Mouse (Mus musculus) CH12.LX (cell line): ENCODE data around the gene Mvb12b. TPM values are rescaled to one million over a fixed set of nuclear protein-coding genes. Genes with fewer than 3 reads are reported as not detected.

Source experiments
- DNase-seq: peaks from one replicate; pipeline ENCODE4 v3.0.0-alpha.2; 2013; ENCODE audit errors: extremely low read depth
- H3K27ac ChIP-seq: 2 replicates; pipeline ENCODE4 v1.5.1; 2012; ENCODE audit warnings: low read depth, mild to moderate bottlenecking, control low read depth, moderate library complexity; ENCODE audit not compliant: insufficient read depth
- H3K27me3 ChIP-seq: replicated peaks from 2 replicates; pipeline ENCODE3; 2012; ENCODE audit warnings: inconsistent platforms
- H3K36me3 ChIP-seq, 2 experiments: replicated peaks in 1 of 2; 2 replicates each; pipeline versions ENCODE3 to v1.6.1; 2012; ENCODE audit warnings: inconsistent platforms in 1 of 2, low read length in 1 of 2, mild to moderate bottlenecking in 1 of 2, mixed read lengths in 1 of 2, moderate library complexity in 1 of 2; ENCODE audit not compliant: control insufficient read depth in 1 of 2, insufficient read depth in 1 of 2
- H3K4me1 ChIP-seq, 2 experiments: 2 replicates each; pipeline ENCODE4 v1.6.1; 2012; ENCODE audit warnings: inconsistent platforms in 1 of 2, moderate library complexity in 1 of 2; ENCODE audit not compliant: insufficient read depth in 2 of 2, control insufficient read depth in 1 of 2
- H3K4me2 ChIP-seq: 2 replicates; pipeline ENCODE4 v1.6.1; 2012; ENCODE audit warnings: low read depth, mild to moderate bottlenecking, control low read depth; ENCODE audit not compliant: poor library complexity, insufficient read depth, severe bottlenecking
- H3K4me3 ChIP-seq, 3 experiments: fragments of 150-350 bp in 1 of 3; sonication (generic) in 1 of 3; replicated peaks in 1 of 3; 2 replicates each; pipeline versions ENCODE3 to v1.5.1; 2011 to 2012; ENCODE audit warnings: low read depth in 2 of 3, low read length in 2 of 3, mild to moderate bottlenecking in 2 of 3, moderate library complexity in 2 of 3, control low read depth in 1 of 3, improper control_type of control experiment in 1 of 3, inconsistent platforms in 1 of 3, mixed read lengths in 1 of 3; ENCODE audit not compliant: poor library complexity in 1 of 3
- H3K79me2 ChIP-seq: replicated peaks from 2 replicates; pipeline ENCODE4 v1.6.1; 2012; ENCODE audit warnings: mild to moderate bottlenecking, moderate library complexity; ENCODE audit not compliant: control insufficient read depth, poor library complexity, insufficient read depth, severe bottlenecking; ENCODE audit errors: extremely low read depth
- H3K9ac ChIP-seq: 2 replicates; pipeline ENCODE4 v1.6.1; 2012; ENCODE audit warnings: low read depth, mild to moderate bottlenecking, control low read depth, moderate library complexity; ENCODE audit not compliant: insufficient read depth
- H3K9me3 ChIP-seq: replicated peaks from 2 replicates; pipeline ENCODE3; 2012; ENCODE audit warnings: low read length, inconsistent platforms, mixed read lengths
- CHD1 ChIP-seq: IDR thresholded peaks from 2 replicates; pipeline ENCODE4 v1.6.1; 2012; ENCODE audit warnings: low read depth, low read length, improper control_type of control experiment, inconsistent platforms
- CHD2 ChIP-seq: IDR thresholded peaks from 2 replicates; pipeline ENCODE4 v1.6.1; 2011; ENCODE audit warnings: low read length, improper control_type of control experiment
- CTCF ChIP-seq, 2 experiments: IDR thresholded peaks in 1 of 2; conservative IDR thresholded peaks in 1 of 2; 2 replicates each; pipeline ENCODE4 v1.5.1; 2011 to 2012; ENCODE audit warnings: low read depth in 2 of 2, low read length in 2 of 2, improper control_type of control experiment in 1 of 2, inconsistent platforms in 1 of 2, mild to moderate bottlenecking in 1 of 2, moderate library complexity in 1 of 2
- EP300 ChIP-seq: IDR thresholded peaks from 2 replicates; pipeline ENCODE4 v1.6.1; 2011; ENCODE audit warnings: low read length, improper control_type of control experiment
- GABPA ChIP-seq: IDR thresholded peaks from 2 replicates; pipeline ENCODE4 v1.6.1; 2012; ENCODE audit warnings: low read depth, low read length, improper control_type of control experiment, inconsistent platforms; ENCODE audit not compliant: insufficient replicate concordance
- JUN ChIP-seq: IDR thresholded peaks from 2 replicates; pipeline ENCODE4 v1.6.1; 2011; ENCODE audit warnings: low read depth, mild to moderate bottlenecking, low read length, improper control_type of control experiment, moderate library complexity; ENCODE audit not compliant: insufficient read depth
- MAX ChIP-seq: IDR thresholded peaks from 2 replicates; pipeline ENCODE4 v1.6.1; 2011; ENCODE audit warnings: low read length, improper control_type of control experiment
- MAZ ChIP-seq: IDR thresholded peaks from 2 replicates; pipeline ENCODE4 v1.6.1; 2012; ENCODE audit warnings: low read depth, mild to moderate bottlenecking, inconsistent platforms, low read length, improper control_type of control experiment, moderate library complexity
- NRF1 ChIP-seq: IDR thresholded peaks from 2 replicates; pipeline ENCODE4 v1.6.1; 2014; ENCODE audit warnings: low read depth, mild to moderate bottlenecking, inconsistent platforms, low read length, improper control_type of control experiment, moderate library complexity
- POLR2A ChIP-seq: IDR thresholded peaks from 2 replicates; pipeline ENCODE4 v1.6.1; 2011; ENCODE audit warnings: low read depth, mild to moderate bottlenecking, improper control_type of control experiment, low read length
- POLR2AphosphoS2 ChIP-seq: IDR thresholded peaks from 2 replicates; pipeline ENCODE4 v1.6.1; 2011; ENCODE audit warnings: low read depth, low read length, improper control_type of control experiment
- ZC3H11A ChIP-seq: IDR thresholded peaks from 2 replicates; pipeline ENCODE4 v1.6.1; 2012; ENCODE audit warnings: low read depth, mild to moderate bottlenecking, inconsistent platforms, low read length, improper control_type of control experiment
- ZMIZ1 ChIP-seq: IDR thresholded peaks from 2 replicates; pipeline ENCODE4 v1.6.1; 2012; ENCODE audit warnings: low read depth, mild to moderate bottlenecking, inconsistent platforms, low read length, improper control_type of control experiment
- ZNF384 ChIP-seq: IDR thresholded peaks from 2 replicates; pipeline ENCODE4 v1.6.1; 2012; ENCODE audit warnings: low read depth, low read length, improper control_type of control experiment, inconsistent platforms
- dilution Hi-C: fragments of 300-500 bp; cut with MboI; formaldehyde crosslinking; loops from 2 replicates; pipeline ENCODE4 v1.14.3; 2020; ENCODE audit warnings: low sequenced_read_pairs; ENCODE audit not compliant: extremely low pct_unique_long_range_greater_than_20kb, extremely low pct_ligation_motif_present
- in situ Hi-C: fragments of 300-500 bp; cut with MboI; formaldehyde crosslinking; loops from 3 replicates; pipeline ENCODE4 v1.14.3; 2019; ENCODE audit warnings: low sequenced_read_pairs, low pct_ligation_motif_present, low pct_unique_long_range_greater_than_20kb, mixed read lengths
- polyA plus RNA-seq: library from polyadenylated mRNA; unstranded; fragments of >175 nt; gene quantifications from 2 replicates; pipeline ENCODE4 v1.2.1, GENCODE M21; 2012; ENCODE audit warnings: low read depth; ENCODE audit not compliant: insufficient read length
- total RNA-seq, 2 experiments: library from RNA; depleted of rRNA; stranded (reverse); fragments of 300-350 nt in 1 of 2; fragments of >200 nt in 1 of 2; gene quantifications; 2 replicates each; pipeline ENCODE4 v1.2.3; 2012 to 2014

Mvb12b gene
- total and polyA plus RNA-seq, 3 experiments = 3.0 to 16.7 (median 5.3) TPM

DNA sequence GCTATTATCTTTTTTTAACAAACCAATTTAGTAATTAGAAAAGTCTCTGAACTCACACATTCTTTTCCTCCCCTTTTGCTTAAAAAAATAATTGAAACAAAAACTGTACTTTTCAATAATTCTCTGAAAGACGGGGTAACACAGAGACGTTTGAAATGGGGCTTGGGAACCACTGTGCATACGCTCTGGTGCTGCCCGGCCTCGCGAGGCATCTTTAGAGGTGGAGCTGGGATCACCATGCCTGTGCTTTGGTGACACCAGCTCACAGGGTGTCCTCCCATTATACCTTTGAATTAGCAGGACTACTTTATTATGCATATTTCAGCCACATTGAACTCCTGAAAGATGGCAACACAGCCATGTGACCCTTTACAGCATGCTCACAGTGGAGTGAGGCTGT lies 101.7 kb downstream of the Mvb12b start:
- H3K4me2 ChIP-seq = no peak overlapping the region
- H3K4me3 ChIP-seq = no peak overlapping the region
- in situ Hi-C loops (no loop called here), dilution Hi-C loops (no loop called here)
- no peak overlapping the region for H3K27ac ChIP-seq
- no peak overlapping the region for H3K9ac ChIP-seq
- no peaks in the 10 kb centered on the region for H3K27me3 ChIP-seq
- no peaks in the 10 kb centered on the region for H3K9me3 ChIP-seq
- peaks cover 0 to 3% of the 10 kb centered on the region in 2 experiments; a peak in 1 of 4 replicates for H3K4me1 ChIP-seq
- peaks cover 0 to 6% of the 10 kb centered on the region in 2 experiments for H3K36me3 ChIP-seq
- no peak for DNase-seq
- no peaks in the 10 kb centered on the region for H3K79me2 ChIP-seq
- TF ChIP-seq POLR2A = no peak
- no peak for TF ChIP-seq MAX
- TF ChIP-seq ZC3H11A = no peak
- TF ChIP-seq CHD2 = no peak
- no peak for TF ChIP-seq ZMIZ1
- TF ChIP-seq CTCF (conservative IDR thresholded peaks at IDR 0.05 in 1 of 2, IDR thresholded peaks at IDR 0.05 in 1 of 2; ENCODE audit: low read depth in 2 of 2, low read length in 2 of 2) = no peak
- TF ChIP-seq CHD1 = no peak
- TF ChIP-seq EP300 = no peak

DNA sequence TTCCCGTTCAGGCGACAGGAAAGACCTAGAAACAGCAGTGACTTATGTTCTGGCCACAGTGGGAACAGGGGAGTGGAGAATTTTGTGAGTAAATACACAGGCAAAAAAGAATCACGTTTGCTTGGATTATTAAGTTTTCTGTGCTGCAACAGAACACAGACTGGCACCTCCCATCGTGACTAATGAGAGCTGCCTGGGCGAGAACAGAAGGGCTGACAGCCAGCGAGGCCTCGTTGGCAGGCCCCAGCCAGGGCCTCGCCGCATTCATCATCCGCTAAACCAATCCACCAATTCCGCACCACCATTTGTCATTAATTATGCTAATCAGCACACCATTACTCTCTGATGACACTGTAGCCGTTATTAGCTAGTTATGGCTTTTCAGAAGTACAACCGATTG lies 102.2 kb downstream of the Mvb12b start:
- H3K4me2 ChIP-seq = no peak overlapping the region
- DNase-seq = no peak
- no peaks in the 10 kb centered on the region for H3K79me2 ChIP-seq
- in situ Hi-C loops = no loop called here
- H3K27me3 ChIP-seq = no peaks in the 10 kb centered on the region
- peaks cover 0 to 6% of the 10 kb centered on the region in 2 experiments for H3K36me3 ChIP-seq
- H3K4me3 ChIP-seq = no peak overlapping the region
- no peak for TF ChIP-seq POLR2AphosphoS2
- TF ChIP-seq MAX = no peak
- no peak for TF ChIP-seq NRF1
- TF ChIP-seq MAZ = no peak
- no peak overlapping the region for H3K9ac ChIP-seq
- H3K4me1 ChIP-seq = peaks cover 0 to 3% of the 10 kb centered on the region in 2 experiments; a peak in 1 of 4 replicates
- H3K27ac ChIP-seq = no peak overlapping the region
- no peaks in the 10 kb centered on the region for H3K9me3 ChIP-seq
- dilution Hi-C loops = no loop called here

DNA sequence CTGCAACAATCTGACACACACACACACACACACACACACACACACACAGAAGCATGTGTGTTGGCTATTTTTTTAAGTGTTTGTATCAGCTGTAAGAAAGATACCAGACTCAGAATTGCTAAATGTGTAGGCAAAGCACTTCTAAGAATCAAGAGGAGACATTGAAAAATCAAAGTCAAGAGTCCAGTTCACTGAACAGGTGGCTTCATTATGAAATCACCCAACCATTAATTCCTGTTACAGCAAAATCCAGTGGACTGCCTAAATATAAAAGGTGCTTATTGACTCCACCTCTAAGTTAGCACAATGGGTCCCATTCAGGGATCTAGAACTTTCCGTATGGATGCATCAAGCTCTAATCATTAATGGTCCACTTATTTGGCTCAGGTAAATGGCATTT lies 103.0 kb downstream of the Mvb12b start:
- peaks cover 0 to 6% of the 10 kb centered on the region in 2 experiments for H3K36me3 ChIP-seq
- H3K4me3 ChIP-seq = no peak overlapping the region
- in situ Hi-C loops = no loop called here
- no peak overlapping the region for H3K27ac ChIP-seq
- H3K9me3 ChIP-seq = no peaks in the 10 kb centered on the region
- no peaks in the 10 kb centered on the region for H3K27me3 ChIP-seq
- no peak for TF ChIP-seq JUN
- no peak for TF ChIP-seq ZNF384
- no peak for TF ChIP-seq GABPA
- TF ChIP-seq MAZ = no peak
- TF ChIP-seq CHD2 = no peak
- TF ChIP-seq, all 38 proteins: peak for 0
- dilution Hi-C loops = no loop called here
- Histone ChIP-seq H3K4me2 (no peak overlapping the region), H3K4me1 (peaks cover 0 to 3% of the 10 kb centered on the region in 2 experiments; a peak in 1 of 4 replicates), H3K9ac (no peak overlapping the region), H3K79me2 (no peaks in the 10 kb centered on the region)
- no peak for DNase-seq
